Mouse (Mus musculus) CD4-positive, CD25-positive, alpha-beta regulatory T cell, adult 4 months (primary cell): ENCODE measurements around the gene Lrba. TPM values are rescaled to one million over a fixed set of nuclear protein-coding genes. Genes with fewer than 3 reads are reported as not detected.

ENCODE experiments used
- ATAC-seq: one replicate; pipeline ENCODE4 v1.8.0; 2017
- polyA plus RNA-seq, 2 experiments: library from polyadenylated mRNA; unstranded; fragments of 100-300 nt; shearing (Covaris generic); gene quantifications; one replicate each; pipeline ENCODE4 v1.2.1; 2017

Gene Lrba
- polyA plus RNA-seq, 2 experiments from 2014 or later = 13.4 to 14.0 TPM

- peak; percentile 80 for ATAC-seq
Observed at GRCm38 (mm10) chr3:86268074-86268702, 43.7 kb downstream of the Lrba start.

- ATAC-seq = no peak
Observed at GRCm38 (mm10) chr3:86275651-86276050, 51.2 kb downstream of the Lrba start.

- ATAC-seq = no peak
Observed at GRCm38 (mm10) chr3:86291326-86291725, 66.8 kb downstream of the Lrba start.

- ATAC-seq = no peak
Observed at GRCm38 (mm10) chr3:86294866-86295265, 70.4 kb downstream of the Lrba start.

- no peak for ATAC-seq
Observed at GRCm38 (mm10) chr3:86296214-86296613, 71.7 kb downstream of the Lrba start.

- no peak for ATAC-seq
Observed at GRCm38 (mm10) chr3:86308833-86309232, 84.4 kb downstream of the Lrba start.

GRCm38 (mm10) chr3:86310216-86310615 lies 85.7 kb downstream of the Lrba start:
- ATAC-seq = no peak

- no peak for ATAC-seq
Observed at GRCm38 (mm10) chr3:86311406-86311805, 86.9 kb downstream of the Lrba start.

- no peak for ATAC-seq
Observed at GRCm38 (mm10) chr3:86317636-86318035, 93.2 kb downstream of the Lrba start.

- ATAC-seq = no peak
Observed at GRCm38 (mm10) chr3:86328531-86328930, 104.1 kb downstream of the Lrba start.

- no peak for ATAC-seq
Observed at GRCm38 (mm10) chr3:86343261-86343660, 118.8 kb downstream of the Lrba start.

GRCm38 (mm10) chr3:86362486-86362885 lies 138.0 kb downstream of the Lrba start:
- no peak for ATAC-seq

GRCm38 (mm10) chr3:86371466-86371865 lies 147.0 kb downstream of the Lrba start:
- ATAC-seq = no peak

- ATAC-seq = no peak
Observed at GRCm38 (mm10) chr3:86375276-86375675, 150.8 kb downstream of the Lrba start.

GRCm38 (mm10) chr3:86382557-86382956 lies 158.1 kb downstream of the Lrba start:
- no peak for ATAC-seq

GRCm38 (mm10) chr3:86385047-86385446 lies 160.6 kb downstream of the Lrba start:
- no peak for ATAC-seq

GRCm38 (mm10) chr3:86386246-86386645 lies 161.8 kb downstream of the Lrba start:
- no peak for ATAC-seq

- ATAC-seq = no peak
Observed at GRCm38 (mm10) chr3:86423828-86424227, 199.3 kb downstream of the Lrba start.

- ATAC-seq = no peak
Observed at GRCm38 (mm10) chr3:86426733-86427132, 202.3 kb downstream of the Lrba start.

- no peak for ATAC-seq
Observed at GRCm38 (mm10) chr3:86443497-86443896, 219.0 kb downstream of the Lrba start.

GRCm38 (mm10) chr3:86451211-86451610 lies 226.7 kb downstream of the Lrba start:
- no peak for ATAC-seq

- ATAC-seq = no peak
Observed at GRCm38 (mm10) chr3:86461582-86461981, 237.1 kb downstream of the Lrba start.

GRCm38 (mm10) chr3:86489992-86490391 lies 265.5 kb downstream of the Lrba start:
- ATAC-seq = no peak

GRCm38 (mm10) chr3:86500586-86500985 lies 276.1 kb downstream of the Lrba start:
- no peak for ATAC-seq

GRCm38 (mm10) chr3:86518506-86519109 lies 294.1 kb downstream of the Lrba start:
- ATAC-seq = peak; percentile 47
